Mouse (Mus musculus) olfactory bulb, adult 2 months (tissue): ENCODE data around the gene Ambn.
"Not testable (repeated sequence)": the region's sequence is repeated elsewhere in the genome, so short reads cannot be mapped to it uniquely, and the experiment has no call there.

ENCODE experiments used
- CTCF ChIP-seq: fragments of 200-500 bp; IDR thresholded peaks from 2 replicates; pipeline ENCODE4 v1.5.1; 2012; ENCODE audit warnings: low read depth, mild to moderate bottlenecking, low read length, moderate library complexity; ENCODE audit not compliant: insufficient read depth
- POLR2A ChIP-seq: fragments of 200-500 bp; IDR thresholded peaks from 2 replicates; pipeline ENCODE4 v1.6.1; 2012; ENCODE audit warnings: mild to moderate bottlenecking, low read depth, low read length, moderate library complexity; ENCODE audit not compliant: insufficient read depth

GRCm38 (mm10) chr5:88424892-88425291 is 30.9 kb upstream of the Ambn start:
- not testable (repeated sequence) for TF ChIP-seq CTCF, POLR2A
